Mouse (Mus musculus) megakaryocyte, embryonic 14.5 days (primary cell): Measurements from ENCODE around the gene 1190007I07Rik.

Experiments
- FLI1 ChIP-seq: IDR thresholded peaks from 2 replicates; pipeline ENCODE4 v1.6.1; 2012; ENCODE audit warnings: low read length, inconsistent platforms, mixed read lengths
- GATA1 ChIP-seq: IDR thresholded peaks from 3 replicates; pipeline ENCODE4 v1.6.1; 2012; ENCODE audit warnings: mixed read lengths, low read length, inconsistent platforms, borderline replicate concordance

DNA sequence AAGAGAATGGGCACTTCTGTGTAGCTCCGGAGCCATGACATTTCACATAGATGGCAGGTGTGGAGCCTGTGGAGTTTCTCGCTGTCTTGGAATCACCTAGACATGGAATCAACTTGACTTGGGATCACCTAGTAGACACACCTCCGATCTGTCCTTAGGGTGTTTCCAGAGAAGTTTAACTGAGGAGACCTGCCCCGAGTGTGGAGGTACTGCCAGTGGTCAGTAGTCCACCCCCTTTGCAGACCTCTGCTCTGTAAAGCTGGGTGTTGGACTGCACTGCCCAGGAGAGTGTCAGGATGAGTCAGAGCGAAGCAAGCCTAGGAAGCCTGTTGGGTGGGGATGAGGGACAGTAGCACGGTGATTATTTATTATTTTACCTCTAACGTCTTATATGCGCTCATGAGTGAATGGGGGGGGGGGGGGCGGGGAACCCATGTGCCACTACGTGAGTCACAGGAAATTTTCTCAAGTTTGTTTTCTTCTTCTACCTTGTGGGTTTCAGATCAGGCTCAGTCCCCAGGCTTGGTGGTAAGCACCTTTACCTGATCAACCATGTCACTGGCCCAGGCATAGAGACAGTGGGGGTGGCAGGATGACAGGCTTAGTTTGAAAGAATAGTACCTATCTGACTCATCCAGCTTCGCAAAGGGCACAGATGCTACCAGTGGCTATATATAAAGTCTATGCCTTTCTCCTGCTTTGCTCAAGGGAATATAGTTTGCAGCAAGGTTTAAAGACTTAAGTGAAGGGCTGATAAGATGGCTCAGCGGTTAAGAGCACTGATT lies 9.7 kb upstream of the 1190007I07Rik start:
- no peak for TF ChIP-seq GATA1
- TF ChIP-seq FLI1: no peak
